Mouse (Mus musculus) spleen, adult 2 months (tissue): ENCODE data around the gene Cdr2l. TPM values are rescaled to one million over a fixed set of nuclear protein-coding genes. Genes with fewer than 3 reads are reported as not detected.

Experiments used
- DNase-seq, 2 experiments: peaks; one replicate each; pipeline versions ENCODE4 v3.0.0 to v3.0.0-alpha.2; 2012 to 2021; ENCODE audit warnings: low spot score in 2 of 2, low read depth in 1 of 2
- H3K27ac ChIP-seq: fragments of 200-500 bp; 2 replicates; pipeline ENCODE4 v1.5.1; 2012; ENCODE audit warnings: low read length, inconsistent platforms; ENCODE audit not compliant: insufficient read depth
- H3K27me3 ChIP-seq: fragments of 200-500 bp; 2 replicates; pipeline ENCODE4 v1.6.1; 2012; ENCODE audit warnings: mild to moderate bottlenecking, moderate library complexity, low read length, inconsistent platforms; ENCODE audit not compliant: control insufficient read depth, insufficient read depth
- H3K36me3 ChIP-seq: fragments of 200-500 bp; 2 replicates; pipeline ENCODE4 v1.6.1; 2012; ENCODE audit warnings: mild to moderate bottlenecking, low read length, inconsistent platforms; ENCODE audit not compliant: control insufficient read depth, insufficient read depth
- H3K4me1 ChIP-seq: fragments of 200-500 bp; 2 replicates; pipeline ENCODE4 v1.6.1; 2011; ENCODE audit warnings: inconsistent platforms; ENCODE audit not compliant: control insufficient read depth, insufficient read depth, insufficient read length
- H3K4me3 ChIP-seq: fragments of 200-500 bp; 2 replicates; pipeline ENCODE4 v1.5.1; 2011; ENCODE audit warnings: mild to moderate bottlenecking, inconsistent platforms; ENCODE audit not compliant: insufficient read depth, insufficient read length; ENCODE audit errors: extremely low read depth
- CTCF ChIP-seq: fragments of 200-500 bp; IDR thresholded peaks from 2 replicates; pipeline ENCODE4 v1.5.1; 2011; ENCODE audit warnings: mild to moderate bottlenecking, inconsistent platforms; ENCODE audit not compliant: insufficient read depth, insufficient read length, insufficient replicate concordance; ENCODE audit errors: extremely low read depth
- POLR2A ChIP-seq: fragments of 200-500 bp; IDR thresholded peaks from 2 replicates; pipeline ENCODE4 v1.6.1; 2011; ENCODE audit warnings: low read depth, low read length, inconsistent platforms
- WGBS: fragments of 180-500 bp; shearing (Covaris S2); methylation state at CpG from one replicate; pipeline ENCODE4 v1.1.7; 2018; 5-methylcytosine and 5-hydroxymethylcytosine counted together
- polyA plus RNA-seq: library from polyadenylated mRNA; depleted of rRNA; stranded (reverse); fragments of >200 nt; gene quantifications from 2 replicates; pipeline ENCODE4 v1.2.3, GENCODE M21; 2012

The Cdr2l gene
- polyA plus RNA-seq, 1 experiment = 7.0 TPM

DNA sequence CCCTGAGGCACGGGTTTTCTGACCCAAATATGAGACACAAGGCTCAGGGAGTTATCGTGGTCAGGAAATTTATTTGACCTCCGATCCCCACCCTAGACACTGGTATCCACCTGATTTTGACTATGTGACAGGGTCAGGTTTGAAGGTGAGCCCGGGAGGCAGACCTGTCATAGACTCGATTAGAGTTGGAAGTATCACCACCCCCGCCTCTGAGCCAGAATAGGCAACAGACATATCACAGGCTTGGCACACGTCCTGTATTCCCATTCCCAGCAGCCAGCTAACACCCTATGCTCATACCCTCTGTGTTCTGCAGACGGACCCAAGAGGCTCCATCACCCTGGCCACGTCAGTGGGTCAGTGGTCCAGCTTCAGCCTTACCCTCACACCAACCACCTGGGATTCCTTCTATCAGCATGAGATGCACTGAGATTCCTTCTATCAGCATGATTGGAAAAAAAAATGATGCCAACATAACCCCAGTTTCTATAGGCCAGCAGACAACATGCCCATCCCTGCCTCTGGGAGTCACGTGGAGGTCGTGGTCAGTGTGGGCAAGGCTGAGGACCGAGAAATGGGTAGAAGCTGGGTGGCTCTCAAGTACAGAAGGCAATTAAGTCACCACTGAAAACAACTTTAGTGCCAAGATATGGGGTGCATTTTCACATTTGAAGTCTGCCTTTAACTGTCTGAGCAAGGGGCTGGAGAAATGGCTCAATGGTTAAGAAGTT lies 6.9 kb upstream of the Cdr2l start:
- H3K4me1 ChIP-seq = peaks cover 2% of the 10 kb centered on the region; the same call in 1 of the 2 replicates
- no peak for DNase-seq
- TF ChIP-seq POLR2A = no peak
- TF ChIP-seq CTCF = no peak
- H3K36me3 ChIP-seq = no peaks in the 10 kb centered on the region
- H3K27ac ChIP-seq = no peak overlapping the region
- peaks cover 3% of the 10 kb centered on the region for H3K27me3 ChIP-seq
- no peak overlapping the region for H3K4me3 ChIP-seq
- WGBS = 63% methylated on average over 12 of the region's 12 CpGs

- no peak overlapping the region for H3K4me3 ChIP-seq
- peaks cover 8% of the 10 kb centered on the region for H3K27me3 ChIP-seq
- peaks cover 4% of the 10 kb centered on the region for H3K4me1 ChIP-seq
- no peak overlapping the region for H3K27ac ChIP-seq
- H3K36me3 ChIP-seq = no peaks in the 10 kb centered on the region
- no peak for DNase-seq
- WGBS = 66% methylated on average over 7 of the region's 7 CpGs
- TF ChIP-seq CTCF (no peak), POLR2A (no peak)
Observed at GRCm38 (mm10) chr11:115376722-115377121, 5.0 kb upstream of the Cdr2l start.

DNA sequence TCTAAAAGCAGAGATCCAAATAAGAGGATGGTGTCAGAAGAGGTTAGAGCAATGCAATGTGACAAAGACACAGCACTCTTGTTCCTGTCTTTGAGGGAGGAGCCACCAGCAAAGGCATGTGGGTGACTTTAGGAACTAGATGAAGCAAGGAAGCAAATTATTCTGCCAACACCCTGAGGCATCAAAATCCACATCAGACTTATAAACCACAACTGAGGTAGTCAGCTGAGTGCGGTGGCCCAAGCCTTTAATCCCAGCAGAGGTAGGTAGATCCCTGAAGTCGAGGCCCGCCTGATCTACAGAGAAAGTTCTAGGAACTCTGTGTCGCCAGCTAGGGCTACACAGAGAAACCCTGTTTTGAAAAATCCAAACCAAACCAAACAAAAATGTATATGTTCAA lies 4.5 kb upstream of the Cdr2l start:
- WGBS = 65% methylated on average over 4 of the region's 4 CpGs
- Histone ChIP-seq H3K36me3 (no peaks in the 10 kb centered on the region), H3K4me3 (no peak overlapping the region), H3K4me1 (peaks cover 9% of the 10 kb centered on the region), H3K27me3 (peaks cover 14% of the 10 kb centered on the region), H3K27ac (no peak overlapping the region)
- TF ChIP-seq POLR2A (no peak), CTCF (no peak)
- no peak for DNase-seq

GRCm38 (mm10) chr11:115377854-115378253 lies 3.9 kb upstream of the Cdr2l start:
- Histone ChIP-seq H3K4me3 (no peak overlapping the region), H3K27ac (no peak overlapping the region), H3K36me3 (no peaks in the 10 kb centered on the region), H3K27me3 (peaks cover 19% of the 10 kb centered on the region), H3K4me1 (peaks cover 11% of the 10 kb centered on the region)
- WGBS = 88% methylated on average over 7 of the region's 7 CpGs
- TF ChIP-seq CTCF (no peak), POLR2A (no peak)
- DNase-seq = no peak

- WGBS = 61% methylated on average over 9 of the region's 9 CpGs
- H3K27ac ChIP-seq = peak overlapping the region; percentile 45; the same call in 1 of the 2 replicates
- H3K4me1 ChIP-seq = peaks cover 9% of the 10 kb centered on the region
- H3K36me3 ChIP-seq = no peaks in the 10 kb centered on the region
- H3K4me3 ChIP-seq = no peak overlapping the region; the same call in 1 of the 2 replicates
- H3K27me3 ChIP-seq = peaks cover 23% of the 10 kb centered on the region
- TF ChIP-seq CTCF (no peak), POLR2A (no peak)
- no peak for DNase-seq
Observed at GRCm38 (mm10) chr11:115381276-115381675, 440 bp upstream of the Cdr2l start.

DNA sequence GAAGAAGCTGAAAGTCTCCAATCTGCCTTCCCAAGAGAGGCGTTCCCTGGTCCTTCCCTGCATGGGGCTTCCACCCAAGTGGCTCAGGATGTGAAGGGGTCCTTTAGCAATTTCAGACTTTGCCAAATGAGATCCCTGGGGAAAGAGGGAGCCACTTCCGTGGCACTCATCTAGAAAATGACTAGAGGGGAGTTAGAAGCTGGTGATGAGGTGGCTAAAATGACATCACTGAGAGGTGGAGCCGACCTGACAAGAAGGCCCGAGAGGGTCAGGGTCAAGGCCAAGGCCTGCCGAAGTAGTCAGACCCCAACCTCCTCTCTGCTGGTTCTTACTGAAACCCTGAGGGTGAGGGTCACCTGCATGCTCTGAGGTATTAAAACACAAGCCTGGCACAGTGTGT lies 1.2 kb downstream of the Cdr2l start:
- no peak overlapping the region for H3K27ac ChIP-seq
- 54% methylated on average over 5 of the region's 5 CpGs for WGBS
- H3K4me1 ChIP-seq = peaks cover 9% of the 10 kb centered on the region
- DNase-seq = no peak
- no peak for TF ChIP-seq CTCF
- TF ChIP-seq POLR2A = no peak
- H3K4me3 ChIP-seq = no peak overlapping the region
- H3K27me3 ChIP-seq = peaks cover 23% of the 10 kb centered on the region
- no peaks in the 10 kb centered on the region for H3K36me3 ChIP-seq

- H3K27ac ChIP-seq = peak overlapping the region; percentile 18
- TF ChIP-seq POLR2A (no peak), CTCF (no peak)
- no peaks in the 10 kb centered on the region for H3K36me3 ChIP-seq
- peaks cover 9% of the 10 kb centered on the region for H3K4me1 ChIP-seq
- peaks cover 23% of the 10 kb centered on the region for H3K27me3 ChIP-seq
- H3K4me3 ChIP-seq = no peak overlapping the region
- no peak for DNase-seq
- WGBS = 69% methylated on average over 16 of the region's 16 CpGs
Observed at GRCm38 (mm10) chr11:115383701-115384474, 2.2 kb downstream of the Cdr2l start.
